In the genomic region with DNA sequence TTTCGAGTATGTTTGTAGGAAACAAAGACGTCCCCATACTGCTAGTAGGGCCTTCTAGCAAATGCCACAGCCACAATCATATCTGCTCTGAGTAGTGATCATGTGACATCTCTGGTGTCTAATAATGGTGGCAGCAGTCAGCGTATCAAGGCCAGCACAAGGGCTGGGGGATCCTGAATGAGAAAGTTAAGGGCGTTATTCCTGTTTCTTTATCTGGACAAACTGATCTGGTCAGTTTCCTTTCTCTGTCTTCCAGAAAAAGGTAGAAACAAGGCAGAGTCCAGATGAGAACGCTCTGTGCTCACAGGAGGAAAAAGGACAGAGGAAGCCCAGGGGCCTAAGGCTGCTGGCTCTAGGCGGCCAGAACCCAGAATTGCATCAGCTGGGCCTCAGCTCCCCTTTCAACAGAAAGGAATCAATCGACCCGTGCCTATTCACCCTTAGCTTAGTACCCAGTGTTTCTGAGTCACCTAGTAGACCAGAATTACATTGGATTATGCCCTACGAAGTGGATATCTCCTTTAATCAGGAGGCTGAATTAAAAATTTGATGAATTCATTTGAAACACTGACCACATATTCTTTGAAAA, we compare ENCODE assay signal across 29 mouse cellular contexts. TPM values are rescaled to one million over a fixed set of nuclear protein-coding genes. Genes with fewer than 3 reads are reported as not detected.
DNase-seq lines count a peak whose midpoint lies in the region; ATAC-seq and TF ChIP-seq lines count a peak whose summit lies in the region.
"Had no signal": no experiment of that assay in that cellular context is flagged by ENCODE, and none has a peak within 500 bp of the region (broad histone marks: within the 10 kb centered on the region; RNA-seq: fewer than 3 reads in every experiment).

No protein-coding gene starts in this region.

- no peak for TF ChIP-seq EP300 in stomach, postnatal 0 days (optimal IDR thresholded peaks at IDR 0.05)

- H3K9ac ChIP-seq in liver, embryonic 13.5 days = peak overlapping the region; percentile 67
- H3K9ac ChIP-seq in stomach, postnatal 0 days (ENCODE audit: low read length) = no peak overlapping the region
- H3K9ac ChIP-seq: heart, embryonic 13.5 days; hindbrain, embryonic 14.5 days; limb, embryonic 12.5 days; lung, embryonic 14.5 days; neural tube, embryonic 13.5 days had no signal

- WGBS in liver, embryonic 13.5 days (ENCODE audit: insufficient replicate concordance) = 17% methylated on average over 9 of the region's 9 CpGs
- 84% methylated on average over 9 of the region's 9 CpGs for WGBS in stomach, postnatal 0 days

- H3K36me3 ChIP-seq in erythroblast, embryonic 14.5 days (ENCODE audit: control insufficient read depth) = peaks cover 48% of the 10 kb centered on the region
- no peaks in the 10 kb centered on the region for H3K36me3 ChIP-seq in liver, embryonic 13.5 days
- no peaks in the 10 kb centered on the region for H3K36me3 ChIP-seq in stomach, postnatal 0 days (ENCODE audit: control insufficient read depth, insufficient read depth, low read length)
- H3K36me3 ChIP-seq: forebrain, embryonic 10.5 days; heart, embryonic 13.5 days; limb, embryonic 12.5 days; neural tube, embryonic 13.5 days had no signal

- no peaks in the 10 kb centered on the region for H3K9me3 ChIP-seq in erythroblast, embryonic 14.5 days (ENCODE audit: control insufficient read depth, low read length)
- no peaks in the 10 kb centered on the region for H3K9me3 ChIP-seq in liver, embryonic 13.5 days (replicated peaks)
- no peaks in the 10 kb centered on the region for H3K9me3 ChIP-seq in stomach, postnatal 0 days (ENCODE audit: control insufficient read depth, low read length)
- H3K9me3 ChIP-seq: forebrain, embryonic 10.5 days; heart, embryonic 13.5 days; limb, embryonic 12.5 days; megakaryocyte, embryonic 14.5 days; neural tube, embryonic 13.5 days had no signal

- H3K4me3 ChIP-seq in erythroblast, embryonic 14.5 days (replicated peaks) = peak overlapping the region; percentile 14
- H3K4me3 ChIP-seq in liver, embryonic 13.5 days (replicated peaks) = no peak overlapping the region
- no peak overlapping the region for H3K4me3 ChIP-seq in stomach, postnatal 0 days (ENCODE audit: low read depth, low read length)
- H3K4me3 ChIP-seq: forebrain, embryonic 10.5 days; heart, embryonic 13.5 days; layer of hippocampus, adult 2 months; limb, embryonic 12.5 days; megakaryocyte, embryonic 14.5 days; myocyte; neural tube, embryonic 13.5 days had no signal

- peaks cover 88% of the 10 kb centered on the region for H3K4me1 ChIP-seq in erythroblast, embryonic 14.5 days (ENCODE audit: control insufficient read depth)
- H3K4me1 ChIP-seq in liver, embryonic 13.5 days (replicated peaks) = peaks cover 89% of the 10 kb centered on the region
- no peaks in the 10 kb centered on the region for H3K4me1 ChIP-seq in stomach, postnatal 0 days (replicated peaks; ENCODE audit: control insufficient read depth, insufficient read depth)
- H3K4me1 ChIP-seq: forebrain, embryonic 10.5 days; limb, embryonic 12.5 days; neural tube, embryonic 13.5 days had no signal

- no peaks in the 10 kb centered on the region for H3K27me3 ChIP-seq in erythroblast, embryonic 14.5 days (ENCODE audit: control insufficient read depth)
- no peaks in the 10 kb centered on the region for H3K27me3 ChIP-seq in liver, embryonic 13.5 days
- no peaks in the 10 kb centered on the region for H3K27me3 ChIP-seq in stomach, postnatal 0 days (ENCODE audit: control insufficient read depth, insufficient read depth, low read length)
- H3K27me3 ChIP-seq: heart, embryonic 13.5 days; limb, embryonic 12.5 days; megakaryocyte, embryonic 14.5 days; neural tube, embryonic 13.5 days had no signal

- peak; percentile 26 for DNase-seq in testis, postnatal 10 days (ENCODE audit: low spot score)
- no peak for DNase-seq in testis, postnatal 14 days (ENCODE audit: low spot score)
- DNase-seq in liver, embryonic 13.5 days = peak; percentile 47
- no peak for DNase-seq in adrenal gland, postnatal 25 days
- DNase-seq in stomach, postnatal 0 days (ENCODE audit: low spot score) = no peak
- no peak for DNase-seq in adrenal gland, postnatal 10 days
- DNase-seq: cerebellum, adult 2 months; cerebellum, postnatal 36 days; gastrocnemius, postnatal 10 days; heart, adult 18-20 months; heart, postnatal 14 days; kidney, adult 8-10 months; kidney, postnatal 10 days; lung, embryonic 14.5 days; thymus, adult 18-20 months; thymus, postnatal 4 days had no signal

- peak; percentile 79 for ATAC-seq in liver, embryonic 13.5 days (ENCODE audit: low read depth)
- peak; percentile 69 for ATAC-seq in megakaryocyte-erythroid progenitor cell, adult 5-6 weeks (replicated peaks; ENCODE audit: low FRiP score, low TSS enrichment, poor library complexity, severe bottlenecking)
- no peak for ATAC-seq in stomach, postnatal 0 days (ENCODE audit: low FRiP score, low TSS enrichment)
- ATAC-seq: forebrain, embryonic 16.5 days; inflammation-experienced regulatory T-cells, adult 6 months; midbrain, embryonic 16.5 days had no signal

- H3K27ac ChIP-seq in liver, embryonic 13.5 days = peak overlapping the region; percentile 96
- H3K27ac ChIP-seq in stomach, postnatal 0 days (replicated peaks) = no peak overlapping the region
- H3K27ac ChIP-seq: forebrain, embryonic 10.5 days; heart, embryonic 13.5 days; hindbrain, embryonic 14.5 days; layer of hippocampus, adult 2 months; limb, embryonic 12.5 days; neural tube, embryonic 13.5 days had no signal

- H3K4me2 ChIP-seq in liver, embryonic 13.5 days = peak overlapping the region; percentile 58; the same call in 1 of the 2 replicates
- H3K4me2 ChIP-seq in stomach, postnatal 0 days (replicated peaks; ENCODE audit: low read depth) = no peak overlapping the region
- H3K4me2 ChIP-seq: heart, embryonic 13.5 days; hindbrain, embryonic 14.5 days; limb, embryonic 12.5 days; lung, embryonic 14.5 days; neural tube, embryonic 13.5 days had no signal

- no peak for TF ChIP-seq CTCF in stomach, postnatal 0 days (IDR thresholded peaks at IDR 0.05; ENCODE audit: low read depth)

RNA-seq across cellular contexts. Expression of a gene that starts 11.9 kb away (rescaled TPM):
- 0.26 and 0.27 TPM in 2 replicates for polyA plus RNA-seq in erythroblast, embryonic 14.5 days (2012)
- 8.3 and 9.3 TPM in 2 replicates for polyA plus RNA-seq in liver, embryonic 13.5 days (2015; fragmentation: Nextera tagmentation; extraction: Ambion mirVana)
- 51.4 and 74.2 TPM in 2 replicates for total RNA-seq in megakaryocyte-erythroid progenitor cell, adult 5-6 weeks (2014; fragmentation: Nextera tagmentation)
- total RNA-seq in megakaryocyte-erythroid progenitor cell, adult 5-6 weeks (2017) = 62.6 and 84.9 TPM in 2 replicates
- 0.36 and 1.5 TPM in 2 replicates for total RNA-seq in adrenal gland, postnatal 25 days (2021)
- polyA plus RNA-seq in stomach, postnatal 0 days (2015; fragmentation: Nextera tagmentation; extraction: Ambion mirVana) = 2.1 and 2.8 TPM in 2 replicates
- total RNA-seq in adrenal gland, postnatal 10 days (2021) = 10 to 100 TPM; 17.2 to 35.8 TPM
- polyA plus RNA-seq: forebrain, embryonic 10.5 days; inflammation-experienced regulatory T-cells, adult 6 months had no signal

RNA-seq across cellular contexts. Expression of a gene that starts 59.0 kb away (rescaled TPM):
- polyA plus RNA-seq in erythroblast, embryonic 14.5 days (2012) = not detected in 2 replicates
- polyA plus RNA-seq in liver, embryonic 13.5 days (2015; fragmentation: Nextera tagmentation; extraction: Ambion mirVana) = 2.0 and 2.8 TPM in 2 replicates
- 0.70 TPM in 1 of 2 replicates, not detected in the other for total RNA-seq in megakaryocyte-erythroid progenitor cell, adult 5-6 weeks (2014; fragmentation: Nextera tagmentation)
- not detected in 2 replicates for total RNA-seq in megakaryocyte-erythroid progenitor cell, adult 5-6 weeks (2017)
- total RNA-seq in adrenal gland, postnatal 25 days (2021) = 73.6 and 78.5 TPM in 2 replicates
- polyA plus RNA-seq in stomach, postnatal 0 days (2015; fragmentation: Nextera tagmentation; extraction: Ambion mirVana) = 45.2 and 47.2 TPM in 2 replicates
- 10 to 100 TPM; 29.3 to 35.4 TPM for total RNA-seq in adrenal gland, postnatal 10 days (2021)

Comparison
In these comparisons a context has a peak if more than half of its experiments do, and no peak if none do; other contexts are left out.
1. DNase-seq: peak in testis, postnatal 10 days (single experiment) and liver, embryonic 13.5 days (single experiment); none in testis, postnatal 14 days (single experiment), adrenal gland, postnatal 25 days (single experiment), stomach, postnatal 0 days (single experiment) and adrenal gland, postnatal 10 days (single experiment).
2. RNA of a gene that starts 59.0 kb away (total RNA-seq): 73.6 to 78.5 TPM in adrenal gland, postnatal 25 days and 29.3 to 35.4 TPM in adrenal gland, postnatal 10 days; 0.70 TPM in megakaryocyte-erythroid progenitor cell, adult 5-6 weeks; every median in the first group is over 10 times any median in the second.